Mouse (Mus musculus) MEL (cell line): ENCODE results near the gene Ect2l.

ENCODE experiments used
- CHD1 ChIP-seq: IDR thresholded peaks from 2 replicates; pipeline ENCODE4 v1.6.1; 2012; ENCODE audit warnings: low read depth, mild to moderate bottlenecking, inconsistent platforms, low read length, improper control_type of control experiment
- CTCF ChIP-seq, 3 experiments: IDR thresholded peaks in 2 of 3; conservative IDR thresholded peaks in 1 of 3; 2 replicates each; pipeline ENCODE4 v1.5.1; 2011 to 2012; ENCODE audit warnings: low read length in 3 of 3, low read depth in 2 of 3, mild to moderate bottlenecking in 2 of 3, improper control_type of control experiment in 1 of 3, inconsistent platforms in 1 of 3, mixed read lengths in 1 of 3, moderate library complexity in 1 of 3; ENCODE audit not compliant: control insufficient read depth in 1 of 3, insufficient read depth in 1 of 3, poor library complexity in 1 of 3, severe bottlenecking in 1 of 3
- ELF1 ChIP-seq: IDR thresholded peaks from 2 replicates; pipeline ENCODE4 v1.6.1; 2014; ENCODE audit warnings: low read depth, mild to moderate bottlenecking, inconsistent platforms, low read length, improper control_type of control experiment, moderate library complexity
- EP300 ChIP-seq, 2 experiments: IDR thresholded peaks; 2 replicates each; pipeline ENCODE4 v1.6.1; 2011; ENCODE audit warnings: improper control_type of control experiment in 2 of 2, low read length in 2 of 2, low read depth in 1 of 2, mild to moderate bottlenecking in 1 of 2
- ETS1 ChIP-seq: IDR thresholded peaks from 2 replicates; pipeline ENCODE4 v1.6.1; 2012; ENCODE audit warnings: low read depth, mild to moderate bottlenecking, inconsistent platforms, low read length, improper control_type of control experiment, moderate library complexity
- MAFK ChIP-seq: IDR thresholded peaks from 2 replicates; pipeline ENCODE4 v1.6.1; 2011; ENCODE audit warnings: low read depth, mild to moderate bottlenecking, low read length, improper control_type of control experiment, borderline replicate concordance
- MAX ChIP-seq: IDR thresholded peaks from 2 replicates; pipeline ENCODE4 v1.6.1; 2011; ENCODE audit warnings: low read length, improper control_type of control experiment
- POLR2A ChIP-seq, 2 experiments: IDR thresholded peaks; 2 replicates each; pipeline ENCODE4 v1.6.1; 2011 to 2012; ENCODE audit warnings: low read length in 2 of 2, mild to moderate bottlenecking in 2 of 2, control low read depth in 1 of 2, improper control_type of control experiment in 1 of 2, low read depth in 1 of 2, moderate library complexity in 1 of 2; ENCODE audit not compliant: control insufficient read depth in 1 of 2, insufficient read depth in 1 of 2, poor library complexity in 1 of 2
- POLR2AphosphoS2 ChIP-seq: IDR thresholded peaks from 2 replicates; pipeline ENCODE4 v1.6.1; 2011; ENCODE audit warnings: low read length, improper control_type of control experiment
- POLR2AphosphoS5 ChIP-seq: IDR thresholded peaks from 2 replicates; pipeline ENCODE4 v1.6.1; 2012; ENCODE audit warnings: low read depth, borderline replicate concordance, mild to moderate bottlenecking, inconsistent platforms, low read length, moderate library complexity, mixed read lengths
- SMC3 ChIP-seq: IDR thresholded peaks from 2 replicates; pipeline ENCODE4 v1.6.1; 2011; ENCODE audit warnings: low read depth, low read length, improper control_type of control experiment
- ZNF384 ChIP-seq: IDR thresholded peaks from 2 replicates; pipeline ENCODE4 v1.6.1; 2012; ENCODE audit warnings: low read depth, mild to moderate bottlenecking, inconsistent platforms, low read length, improper control_type of control experiment

GRCm38 (mm10) chr10:18189498-18189897 lies 21.2 kb downstream of the Ect2l start:
- no peak for TF ChIP-seq ETS1
- TF ChIP-seq CTCF (IDR thresholded peaks at IDR 0.05 in 2 of 3, conservative IDR thresholded peaks at IDR 0.05 in 1 of 3; ENCODE audit: control insufficient read depth in 1 of 3, insufficient read depth in 1 of 3, low read depth in 2 of 3, low read length in 3 of 3, poor library complexity in 1 of 3, severe bottlenecking in 1 of 3): no peak
- TF ChIP-seq CHD1: no peak
- no peak for TF ChIP-seq POLR2AphosphoS2
- TF ChIP-seq SMC3: no peak
- TF ChIP-seq POLR2AphosphoS5: no peak
- TF ChIP-seq ELF1: no peak
- no peak for TF ChIP-seq MAX
- TF ChIP-seq POLR2A (IDR thresholded peaks at IDR 0.05; ENCODE audit: control insufficient read depth in 1 of 2, insufficient read depth in 1 of 2, low read depth in 1 of 2, low read length in 2 of 2, poor library complexity in 1 of 2): no peak
- TF ChIP-seq EP300 (IDR thresholded peaks at IDR 0.05; ENCODE audit: low read depth in 1 of 2, low read length in 2 of 2): no peak
- TF ChIP-seq ZNF384: no peak
- TF ChIP-seq MAFK: no peak
